Mouse (Mus musculus) central nervous system, embryonic 11.5 days (tissue): ENCODE results near the gene Rangrf. TPM values are rescaled to one million over a fixed set of nuclear protein-coding genes. Genes with fewer than 3 reads are reported as not detected.

Source experiments
- polyA plus RNA-seq: library from polyadenylated mRNA; depleted of rRNA; stranded (reverse); fragments of >200 nt; gene quantifications from 2 replicates; pipeline ENCODE4 v1.2.3, GENCODE M21; 2012; rRNA removed

Gene Rangrf
- polyA plus RNA-seq, result 30.4 and 44.3 TPM in 2 replicates

DNA sequence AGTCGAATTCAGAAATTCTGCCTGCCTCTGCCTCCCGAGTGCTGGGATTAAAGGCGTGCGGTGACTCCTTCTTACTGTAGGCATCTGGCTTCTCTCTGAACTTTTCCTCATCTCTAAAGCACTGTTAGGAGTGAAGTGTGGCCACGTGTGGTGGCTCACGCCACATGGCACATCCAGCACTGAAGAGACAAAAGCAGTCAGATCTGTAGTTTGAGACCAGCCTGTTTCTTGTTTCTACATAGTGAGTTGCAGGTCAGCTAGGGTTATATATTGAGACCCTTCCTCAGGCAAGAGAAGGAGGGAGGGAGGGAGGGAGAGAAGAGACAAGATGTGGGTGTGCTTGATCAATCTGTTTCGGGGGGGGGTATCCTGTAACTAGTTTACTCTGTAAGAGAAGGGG is at the start of gene Rangrf:
Gene Rangrf, minus strand, starts transcription at position 101 of the 400 bp plus-strand sequence.

DNA sequence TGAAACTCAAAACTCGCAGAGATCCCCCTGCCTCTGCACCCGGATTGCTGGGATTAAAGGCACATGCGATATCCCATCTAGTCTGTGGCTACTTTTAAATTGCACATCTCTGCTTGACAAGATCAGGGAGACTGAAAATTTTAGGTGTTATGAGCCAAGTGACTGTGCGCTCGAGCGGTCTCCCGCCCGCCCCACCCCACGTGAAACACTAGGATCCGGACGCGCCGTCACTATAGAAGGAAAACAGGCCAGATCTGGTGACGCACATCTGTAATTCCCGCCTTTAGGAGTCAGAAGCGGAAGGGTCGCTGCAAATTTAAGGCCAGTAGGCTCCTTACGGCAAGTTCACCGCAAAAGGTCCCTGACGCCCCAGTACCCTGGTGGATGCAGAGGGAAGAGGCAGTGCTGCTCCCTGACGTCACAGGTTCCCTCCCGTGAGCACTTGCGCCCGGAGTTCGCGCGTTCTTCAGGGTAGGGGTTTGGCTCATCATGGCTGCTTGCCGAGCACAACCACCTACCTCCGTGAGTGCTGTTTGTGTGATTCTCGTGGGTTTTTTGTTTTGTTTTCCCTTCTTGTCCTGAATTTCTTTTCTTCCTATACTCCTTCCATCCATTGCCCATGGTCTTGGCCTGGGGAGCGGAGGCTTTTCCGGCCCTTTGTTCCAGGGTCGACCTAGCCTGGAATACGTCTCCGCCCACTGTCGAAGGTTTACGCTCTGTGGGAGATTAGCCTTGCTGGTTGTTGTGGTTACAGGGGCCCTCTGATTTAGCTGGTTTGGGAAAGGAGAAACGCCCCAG is 40.9 kb upstream of the Rangrf start, which contains the start of gene Ctc1:
Gene Ctc1, plus strand, starts transcription at position 268 of the 798 bp plus-strand sequence.

DNA sequence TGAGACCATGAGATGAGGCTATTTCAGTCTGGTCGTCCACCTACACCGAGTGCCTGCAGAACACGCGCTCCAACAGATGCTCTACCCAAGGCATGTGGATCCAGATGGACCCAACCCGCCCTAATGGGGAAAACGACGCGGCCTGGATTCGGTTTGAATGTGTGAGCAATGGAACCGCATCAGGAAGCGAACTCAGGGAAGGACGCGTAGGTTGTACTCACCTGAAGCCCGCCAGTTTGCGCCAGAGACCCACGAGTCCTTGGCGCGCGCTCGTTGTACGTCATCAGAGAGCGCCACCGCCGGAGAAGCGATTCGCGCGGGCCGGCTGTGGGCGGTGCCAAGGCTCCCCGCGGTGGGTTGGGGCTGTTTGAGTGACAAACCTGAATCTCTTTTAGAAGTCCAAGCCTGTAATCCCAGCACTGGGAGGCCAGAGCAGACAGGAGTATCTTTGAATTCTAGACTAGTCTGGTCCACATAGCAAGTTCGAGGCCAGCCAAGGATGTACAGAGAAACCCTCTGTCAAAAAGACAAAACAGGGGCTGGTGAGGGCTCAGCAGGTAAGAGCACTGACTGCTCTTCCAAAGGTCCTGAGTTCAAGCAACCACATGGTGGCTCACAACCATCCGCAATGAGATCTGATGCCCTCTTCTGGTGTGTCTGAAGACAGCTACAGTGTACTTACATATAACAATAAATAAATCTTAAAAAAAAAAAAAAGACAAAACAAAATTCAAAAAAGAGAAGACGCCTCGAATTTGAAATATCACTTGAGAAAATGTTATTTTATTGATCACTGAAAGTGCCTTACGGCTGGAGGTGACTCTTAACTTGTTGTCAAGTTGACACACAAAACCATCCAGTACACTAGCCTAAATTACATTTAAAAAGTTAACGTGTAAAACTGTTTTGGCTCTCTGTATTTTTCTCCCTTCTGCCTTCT is 33.5 kb upstream of the Rangrf start, which contains the start of gene Pfas:
Gene Pfas, minus strand, starts transcription at position 279 of the 940 bp plus-strand sequence.

DNA sequence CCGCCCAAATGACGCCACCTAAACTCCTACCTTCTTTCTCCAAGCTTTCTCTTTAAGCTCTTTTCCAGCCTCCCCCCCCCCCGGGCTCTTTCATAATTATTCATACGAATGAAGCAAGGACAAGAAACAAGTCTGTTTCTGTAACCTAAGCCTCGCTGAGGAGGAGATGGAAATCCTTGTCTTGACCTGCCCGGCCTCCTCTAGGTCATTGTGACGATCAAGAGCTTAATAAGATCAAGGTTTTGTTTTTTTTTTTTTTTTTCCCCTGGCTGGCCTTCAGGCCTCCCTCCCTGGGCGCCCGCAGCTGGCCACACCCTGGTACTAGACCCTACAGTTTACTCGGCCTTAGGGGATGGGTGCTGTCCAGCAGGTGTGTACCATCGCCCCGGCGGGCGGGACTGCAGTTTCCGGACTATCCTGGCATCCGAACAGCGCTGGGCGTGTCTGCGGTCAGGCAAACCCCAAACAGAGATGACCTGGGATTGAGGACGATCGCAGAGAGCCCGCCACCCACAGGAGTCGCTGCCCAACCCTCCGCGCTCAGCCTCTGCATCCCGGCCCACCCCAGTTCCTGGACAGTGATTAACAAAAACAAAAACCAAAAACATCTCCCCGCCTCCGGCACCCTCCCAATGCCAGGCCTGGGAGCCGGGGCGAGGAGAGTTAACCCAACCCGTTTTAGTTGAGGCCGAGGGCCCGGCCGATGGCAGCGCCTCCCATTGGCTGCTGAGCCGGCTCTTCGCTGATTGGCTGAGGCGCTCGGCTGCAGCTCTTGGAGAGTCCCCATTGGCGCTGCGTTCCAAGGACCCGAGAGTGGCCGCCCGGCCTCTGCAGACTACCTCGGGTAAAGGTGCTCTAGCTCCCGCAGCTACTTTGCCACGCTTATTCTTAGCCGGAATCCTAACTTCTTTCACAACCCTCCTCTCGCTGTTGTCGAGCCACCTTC is 7.4 kb downstream of the Rangrf start, which contains the start of gene Slc25a35:
Gene Slc25a35, plus strand, starts transcription at position 795 of the 946 bp plus-strand sequence.

DNA sequence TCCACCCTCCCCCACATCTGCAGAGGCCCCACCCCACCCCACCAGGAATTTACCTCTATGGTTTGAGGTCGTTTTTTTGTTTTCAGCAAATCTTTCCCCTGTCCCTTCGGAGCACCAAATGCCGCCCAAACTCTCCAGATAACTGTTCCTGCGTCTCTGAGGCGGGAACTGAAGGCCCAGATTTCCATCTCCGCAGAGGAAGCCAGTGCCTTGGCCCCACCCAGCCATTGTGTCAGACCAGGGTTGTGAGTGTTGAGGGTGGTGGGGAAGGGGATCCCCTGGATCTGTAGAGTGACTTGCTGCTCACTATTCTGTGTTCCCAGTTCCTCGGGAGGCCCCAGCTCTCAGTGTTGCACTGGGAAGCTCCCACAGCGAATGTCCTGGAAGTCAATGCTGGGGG is 17.7 kb downstream of the Rangrf start, which contains the start of gene Arhgef15:
Gene Arhgef15, minus strand, starts transcription at position 173 of the 400 bp plus-strand sequence.

DNA sequence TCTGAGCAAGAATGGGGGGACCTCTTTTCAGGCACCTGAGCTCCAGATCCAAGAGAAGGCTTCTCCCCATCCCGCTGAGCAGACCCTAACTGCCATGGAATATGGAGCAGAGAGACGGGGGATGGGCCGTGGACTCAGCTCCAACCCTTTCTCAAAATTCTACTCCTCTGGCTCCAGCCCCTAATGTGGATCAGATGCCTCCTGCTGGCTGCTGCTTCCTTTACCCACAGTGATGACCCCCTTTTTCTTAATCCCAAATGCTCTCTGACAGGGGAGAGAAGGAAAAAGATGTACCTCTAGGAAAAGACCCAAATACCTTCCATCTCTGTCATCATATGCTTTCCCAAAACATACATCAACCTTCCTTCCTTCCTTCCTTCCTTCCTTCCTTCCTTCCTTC is 48.0 kb downstream of the Rangrf start, which contains the start of gene Odf4:
Gene Odf4, minus strand, starts transcription at position 101 of the 400 bp plus-strand sequence.

Other genes with a start within 250 kb of the Rangrf start
- 35.3 and 44.4 TPM in 2 replicates for gene Ndel1, start 103.3 kb downstream of the Rangrf start, polyA plus RNA-seq
- gene Rnf222, start 86.6 kb downstream of the Rangrf start, polyA plus RNA-seq, result 0.01 and 0.07 TPM in 2 replicates
- gene Rpl26, start 73.6 kb downstream of the Rangrf start, polyA plus RNA-seq, result 3,101 and 4,088 TPM in 2 replicates
- 0.53 and 0.83 TPM in 2 replicates for gene Odf4, start 48.1 kb downstream of the Rangrf start, polyA plus RNA-seq
- 10.0 and 11.0 TPM in 2 replicates for gene Arhgef15, start 17.7 kb downstream of the Rangrf start, polyA plus RNA-seq
- gene Slc25a35, start 7.1 kb downstream of the Rangrf start, polyA plus RNA-seq, result 1.1 and 2.1 TPM in 2 replicates
- gene Pfas, start 33.3 kb upstream of the Rangrf start, polyA plus RNA-seq, result 37.7 and 41.5 TPM in 2 replicates
- 96.6 and 109 TPM in 2 replicates for gene Ctc1, start 40.7 kb upstream of the Rangrf start, polyA plus RNA-seq
- gene Aurkb, start 70.5 kb upstream of the Rangrf start, polyA plus RNA-seq, result 133 and 173 TPM in 2 replicates
- gene Borcs6, start 84.5 kb upstream of the Rangrf start, polyA plus RNA-seq, result 10.2 and 17.2 TPM in 2 replicates
- gene Tmem107, start 95.6 kb upstream of the Rangrf start, polyA plus RNA-seq, result 21.2 and 36.6 TPM in 2 replicates
- 124 and 131 TPM in 2 replicates for gene Vamp2, start 113.3 kb upstream of the Rangrf start, polyA plus RNA-seq
- 8.0 and 9.8 TPM in 2 replicates for gene Per1, start 120.0 kb upstream of the Rangrf start, polyA plus RNA-seq
- gene Hes7, start 145.2 kb upstream of the Rangrf start, polyA plus RNA-seq, result 0.35 and 0.40 TPM in 2 replicates
- 0.14 and 0.15 TPM in 2 replicates for gene 9130213A22Rik, start 147.4 kb upstream of the Rangrf start, polyA plus RNA-seq
- gene Aloxe3, start 150.7 kb upstream of the Rangrf start, polyA plus RNA-seq, result 0.16 TPM in 2 replicates
- 0.05 TPM in 2 replicates for gene Alox12b, start 181.8 kb upstream of the Rangrf start, polyA plus RNA-seq
- gene Alox8, start 222.7 kb upstream of the Rangrf start, polyA plus RNA-seq, result 0.05 and 0.07 TPM in 2 replicates